Mouse (Mus musculus) myocyte (in vitro differentiated cells): Measurements from ENCODE around the gene Traf2. TPM values are rescaled to one million over a fixed set of nuclear protein-coding genes. Genes with fewer than 3 reads are reported as not detected.
A peak's percentile ranks its signal among the peaks of the same experiment; 100 is the strongest.

Experiments used
- H3K27me3 ChIP-seq: one replicate; pipeline ENCODE4 v1.6.1; 2011; ENCODE audit not compliant: control insufficient read depth, insufficient read depth, insufficient read length
- H3K36me3 ChIP-seq: one replicate; pipeline ENCODE4 v1.6.1; 2011; ENCODE audit not compliant: control insufficient read depth, insufficient read depth
- H3K4me2 ChIP-seq: one replicate; pipeline ENCODE4 v1.6.1; 2011; ENCODE audit warnings: low read depth, control low read depth
- H3K4me3 ChIP-seq: one replicate; pipeline ENCODE4 v1.5.1; 2011; ENCODE audit warnings: mild to moderate bottlenecking, control low read depth, moderate library complexity
- H3K79me2 ChIP-seq: one replicate; pipeline ENCODE4 v1.6.1; 2011; ENCODE audit not compliant: control insufficient read depth, insufficient read depth
- H3ac ChIP-seq: one replicate; pipeline ENCODE4 v1.6.1; 2011; ENCODE audit not compliant: control insufficient read depth, insufficient read length
- CEBPB ChIP-seq: IDR thresholded peaks from 2 replicates; pipeline ENCODE4 v1.6.1; 2011; ENCODE audit warnings: mild to moderate bottlenecking, moderate library complexity; ENCODE audit not compliant: poor library complexity, insufficient read depth, severe bottlenecking
- E2F4 ChIP-seq: IDR thresholded peaks from one replicate; pipeline ENCODE4 v1.6.1; 2011; ENCODE audit warnings: mild to moderate bottlenecking, control low read depth, moderate library complexity; ENCODE audit not compliant: insufficient read depth
- MAX ChIP-seq: IDR thresholded peaks from one replicate; pipeline ENCODE4 v1.6.1; 2011; ENCODE audit warnings: low read depth, mild to moderate bottlenecking, control low read depth
- MYOD1 ChIP-seq, 3 experiments: IDR thresholded peaks; one replicate each; pipeline ENCODE4 v1.6.1; 2011; ENCODE audit warnings: control low read depth in 2 of 3, low read depth in 2 of 3, mild to moderate bottlenecking in 2 of 3, moderate library complexity in 1 of 3; ENCODE audit not compliant: insufficient read length in 2 of 3, control insufficient read depth in 1 of 3
- MYOG ChIP-seq, 3 experiments: IDR thresholded peaks; one replicate each; pipeline ENCODE4 v1.6.1; 2011; ENCODE audit warnings: control low read depth in 2 of 3, low read depth in 2 of 3, mild to moderate bottlenecking in 2 of 3; ENCODE audit not compliant: insufficient read length in 2 of 3, control insufficient read depth in 1 of 3, insufficient read depth in 1 of 3
- POLR2A ChIP-seq: IDR thresholded peaks from one replicate; pipeline ENCODE4 v1.6.1; 2011; ENCODE audit warnings: low read depth, mild to moderate bottlenecking, control low read depth, moderate library complexity; ENCODE audit not compliant: insufficient read length
- POLR2AphosphoS2 ChIP-seq: IDR thresholded peaks from one replicate; pipeline ENCODE4 v1.6.1; 2011; ENCODE audit warnings: low read depth, control low read depth; ENCODE audit not compliant: insufficient read length
- REST ChIP-seq: IDR thresholded peaks from one replicate; pipeline ENCODE4 v1.6.1; 2011; ENCODE audit warnings: mild to moderate bottlenecking, control low read depth, moderate library complexity; ENCODE audit not compliant: insufficient read depth, insufficient read length
- SRF ChIP-seq: IDR thresholded peaks from one replicate; pipeline ENCODE4 v1.6.1; 2011; ENCODE audit warnings: low read depth; ENCODE audit not compliant: control insufficient read depth, insufficient read length
- TCF12 ChIP-seq: IDR thresholded peaks from one replicate; pipeline ENCODE4 v1.6.1; 2011; ENCODE audit warnings: mild to moderate bottlenecking, control low read depth; ENCODE audit not compliant: poor library complexity, insufficient read depth, severe bottlenecking
- TCF3 ChIP-seq: IDR thresholded peaks from one replicate; pipeline ENCODE4 v1.6.1; 2011; ENCODE audit warnings: low read depth, control low read depth; ENCODE audit not compliant: insufficient read length
- USF1 ChIP-seq: IDR thresholded peaks from one replicate; pipeline ENCODE4 v1.6.1; 2011; ENCODE audit warnings: low read depth, mild to moderate bottlenecking, control low read depth, moderate library complexity
- polyA plus RNA-seq: library from polyadenylated mRNA; unstranded; fragments of >200 nt; fragmentation: generic; extraction: Trizol; gene quantifications from one replicate; pipeline ENCODE4 v1.2.1, GENCODE M21; 2012; ENCODE audit warnings: missing spikeins

Gene Traf2
- polyA plus RNA-seq = 40.4 TPM

- peaks cover 46% of the 10 kb centered on the region for H3K79me2 ChIP-seq
- peak within 1 kb of the TSS; percentile 77 for H3K4me3 ChIP-seq
- H3K4me2 ChIP-seq = peak within 1 kb of the TSS; percentile 93
- peaks cover 4% of the 10 kb centered on the region for H3K36me3 ChIP-seq
- no peaks in the 10 kb centered on the region for H3K27me3 ChIP-seq
- TF ChIP-seq POLR2A (peak; percentile 66), TCF3 (no peak), POLR2AphosphoS2 (peak; percentile 66), SRF (peak; percentile 39), CEBPB (no peak), E2F4 (peak; percentile 79)
- H3ac ChIP-seq = peak within 1 kb of the TSS; percentile 28
Measured at GRCm38 (mm10) chr2:25546811-25547491, at the start of gene Traf2. Gene Traf2 (minus strand): TSS chr2:25546940.

DNA sequence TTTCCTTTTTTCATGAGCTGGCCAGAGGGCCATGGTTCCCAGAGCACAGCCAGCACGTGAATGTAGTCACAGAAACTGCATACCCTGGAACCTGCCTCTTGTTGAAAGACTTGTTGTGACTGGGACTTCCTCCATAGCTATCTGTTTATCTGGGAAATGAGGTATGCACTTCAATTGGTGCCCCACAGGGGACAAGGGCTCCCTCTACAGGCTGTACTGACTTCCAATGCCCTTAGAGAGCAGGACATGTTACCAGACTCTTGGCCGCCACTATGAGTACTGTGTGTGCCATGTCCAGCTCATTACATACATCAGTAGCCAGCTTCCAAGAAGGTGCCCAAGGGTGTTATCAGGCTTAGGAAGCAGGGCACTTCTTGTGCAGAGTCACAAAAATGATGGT, 45.1 kb upstream of the Traf2 start:
- Histone ChIP-seq H3K4me2 (no peak overlapping the region), H3K36me3 (peaks cover 46% of the 10 kb centered on the region), H3K79me2 (no peaks in the 10 kb centered on the region), H3K27me3 (no peaks in the 10 kb centered on the region), H3K4me3 (no peak overlapping the region), H3ac (no peak overlapping the region)
- no peak for TF ChIP-seq POLR2A
- TF ChIP-seq TCF3 = no peak
- no peak for TF ChIP-seq USF1
- no peak for TF ChIP-seq CEBPB
- no peak for TF ChIP-seq POLR2AphosphoS2
- no peak for TF ChIP-seq MYOD1 (IDR thresholded peaks at IDR 0.05; ENCODE audit: control insufficient read depth in 1 of 3, insufficient read length in 2 of 3, low read depth in 2 of 3)
- no peak for TF ChIP-seq E2F4
- TF ChIP-seq MAX = no peak
- no peak for TF ChIP-seq SRF
- no peak for TF ChIP-seq REST
- no peak for TF ChIP-seq MYOG (IDR thresholded peaks at IDR 0.05; ENCODE audit: control insufficient read depth in 1 of 3, insufficient read depth in 1 of 3, insufficient read length in 2 of 3, low read depth in 2 of 3)

- peak; percentile 57 for TF ChIP-seq POLR2AphosphoS2
- TF ChIP-seq SRF = no peak
- no peak for TF ChIP-seq TCF12
- TF ChIP-seq MYOG (IDR thresholded peaks at IDR 0.05; ENCODE audit: control insufficient read depth in 1 of 3, insufficient read depth in 1 of 3, insufficient read length in 2 of 3, low read depth in 2 of 3) = no peak
- Histone ChIP-seq H3K4me3 (no peak overlapping the region), H3K36me3 (peaks cover 31% of the 10 kb centered on the region), H3K27me3 (no peaks in the 10 kb centered on the region), H3ac (no peak overlapping the region), H3K79me2 (no peaks in the 10 kb centered on the region), H3K4me2 (no peak overlapping the region)
Measured at GRCm38 (mm10) chr2:25588227-25588907, 41.6 kb upstream of the Traf2 start.

DNA sequence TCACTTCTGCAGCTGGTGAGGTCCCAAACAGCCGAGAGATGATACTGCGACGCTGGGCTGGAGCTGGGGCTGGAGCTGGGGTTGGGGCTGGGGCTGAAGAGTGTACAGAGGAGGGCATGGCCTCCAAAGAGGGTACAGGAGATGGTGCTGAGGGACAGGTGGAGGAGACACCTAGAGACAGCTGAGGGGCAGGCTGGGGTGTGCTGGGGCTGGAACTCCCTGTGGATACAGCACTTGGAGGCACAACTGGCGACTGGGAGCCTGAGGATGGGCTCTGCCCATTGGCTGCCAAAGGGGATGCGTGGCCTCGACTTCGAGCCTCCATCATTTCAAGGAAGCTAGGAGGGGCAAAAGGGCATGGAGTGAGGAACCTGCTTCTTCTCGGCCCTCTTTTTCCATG, 40.5 kb upstream of the Traf2 start:
- no peaks in the 10 kb centered on the region for H3K27me3 ChIP-seq
- H3K36me3 ChIP-seq = peaks cover 27% of the 10 kb centered on the region
- H3ac ChIP-seq = no peak overlapping the region
- H3K4me2 ChIP-seq = no peak overlapping the region
- no peak overlapping the region for H3K4me3 ChIP-seq
- TF ChIP-seq POLR2AphosphoS2 (peak; percentile 71), MAX (no peak), TCF12 (no peak), SRF (no peak)
- no peaks in the 10 kb centered on the region for H3K79me2 ChIP-seq

DNA sequence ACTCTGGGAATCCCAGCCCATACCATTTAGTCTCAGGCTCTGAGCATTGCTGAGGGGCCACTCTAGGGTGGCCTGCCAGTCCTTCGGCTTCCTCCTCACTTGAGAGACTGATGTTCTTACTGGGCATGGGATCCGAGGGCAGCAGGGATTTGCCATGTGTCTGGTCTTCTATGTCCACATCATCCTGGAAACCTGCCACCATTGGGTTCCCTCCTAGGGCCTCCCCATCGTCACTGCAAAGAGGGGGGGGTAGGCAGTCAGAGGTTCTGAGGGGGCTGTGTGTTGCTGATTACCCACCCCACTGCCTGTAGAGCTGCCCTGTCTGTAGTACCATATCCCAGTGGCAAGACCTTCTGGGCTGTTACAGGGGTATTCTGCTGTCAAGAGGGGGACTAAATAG, 38.9 kb upstream of the Traf2 start:
- Histone ChIP-seq H3K36me3 (peaks cover 12% of the 10 kb centered on the region), H3ac (no peak overlapping the region), H3K27me3 (no peaks in the 10 kb centered on the region), H3K4me2 (no peak overlapping the region), H3K4me3 (no peak overlapping the region), H3K79me2 (no peaks in the 10 kb centered on the region)
- TF ChIP-seq TCF12 (no peak), E2F4 (no peak)
